Mouse (Mus musculus) ovary, postnatal 10 days (tissue): ENCODE results near the gene Gm4450.
"Not testable (repeated sequence)": the region's sequence is repeated elsewhere in the genome, so short reads cannot be mapped to it uniquely, and the experiment has no call there.

Experiments
- DNase-seq: peaks from one replicate; pipeline ENCODE4 v3.0.0; 2022; ENCODE audit warnings: low spot score

The Gm4450 gene

DNA sequence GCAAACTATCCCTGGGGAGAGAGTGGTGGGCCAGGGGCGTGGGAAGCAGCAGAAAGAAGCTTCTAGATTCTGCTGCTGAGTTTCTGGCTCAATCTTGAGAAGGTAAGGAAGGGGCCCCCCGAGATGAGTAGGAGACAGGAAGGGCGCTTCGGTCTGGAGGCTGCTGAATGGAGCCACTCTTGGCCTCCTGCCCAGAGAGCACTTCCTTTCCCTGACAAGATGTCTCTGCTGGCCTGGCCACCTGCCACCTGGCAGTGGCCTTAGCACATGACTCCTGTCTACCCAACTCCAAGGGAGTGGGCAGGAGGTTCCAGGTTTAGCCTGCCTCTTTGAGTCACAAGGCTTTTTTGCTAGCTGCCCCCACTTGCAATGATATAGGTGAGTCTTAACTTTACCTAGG, 39.6 kb downstream of the Gm4450 start:
- peak; percentile 35 for DNase-seq

DNA sequence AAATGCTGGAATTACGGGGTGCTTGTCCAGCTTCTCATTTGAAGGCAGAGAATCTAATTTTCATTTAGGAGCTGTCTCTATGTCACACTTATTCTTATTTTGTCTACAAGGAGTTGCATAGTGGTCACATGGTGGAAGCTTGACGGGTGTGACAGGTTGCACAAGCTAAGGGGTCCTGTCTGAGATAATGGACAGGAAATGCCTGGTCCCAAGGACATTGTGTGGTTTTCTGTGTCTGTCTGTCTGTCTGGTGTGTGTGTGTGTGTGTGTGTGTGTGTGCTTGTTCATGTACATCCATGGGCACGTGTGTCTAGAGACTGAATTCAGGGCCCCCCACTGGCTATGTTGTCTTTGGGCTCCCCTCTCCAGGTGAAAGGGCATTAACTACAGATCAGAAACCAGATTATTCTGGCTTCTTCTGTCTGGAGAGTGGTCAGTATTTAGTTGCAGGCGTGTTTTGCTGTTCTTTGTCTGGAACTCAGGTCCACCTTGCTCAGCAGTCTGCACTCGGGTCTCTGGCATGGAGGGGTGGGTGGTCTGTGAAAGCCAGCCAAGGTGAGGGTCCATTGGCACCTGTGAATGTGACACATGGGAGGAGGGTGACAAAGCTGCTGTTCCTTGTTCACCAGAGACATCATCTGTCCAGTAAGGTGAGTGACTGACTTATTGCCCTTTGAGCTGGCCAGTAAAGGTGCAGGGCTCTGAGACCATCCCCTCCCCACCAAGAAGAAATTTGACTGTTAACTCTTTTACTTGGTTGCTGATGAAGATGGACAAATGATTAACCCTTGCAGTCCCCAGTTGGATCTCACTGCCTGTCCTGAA, 40.3 kb downstream of the Gm4450 start:
- DNase-seq, result no peak

GRCm38 (mm10) chr3:98414296-98414695, 42.6 kb downstream of the Gm4450 start:
- no peak for DNase-seq

DNA sequence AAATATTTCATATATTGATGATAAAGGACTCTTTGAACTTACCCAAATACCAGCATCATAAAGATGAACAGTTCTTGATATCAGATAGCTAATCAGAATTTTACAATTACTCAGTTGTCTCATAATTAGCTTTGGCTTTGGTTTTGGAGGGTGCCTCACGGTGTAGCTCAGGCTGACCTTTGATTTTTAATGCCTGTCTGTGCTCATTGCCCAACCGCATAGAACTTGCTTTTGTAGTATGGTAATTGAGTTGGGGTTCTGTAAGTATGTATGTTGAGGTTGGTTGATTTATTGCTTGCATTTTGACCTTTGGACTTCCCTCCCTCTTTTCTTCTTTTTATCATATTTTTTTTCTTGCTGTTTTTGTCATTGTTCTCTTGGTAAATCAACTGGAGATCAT, 43.2 kb downstream of the Gm4450 start:
- DNase-seq, result no peak

DNA sequence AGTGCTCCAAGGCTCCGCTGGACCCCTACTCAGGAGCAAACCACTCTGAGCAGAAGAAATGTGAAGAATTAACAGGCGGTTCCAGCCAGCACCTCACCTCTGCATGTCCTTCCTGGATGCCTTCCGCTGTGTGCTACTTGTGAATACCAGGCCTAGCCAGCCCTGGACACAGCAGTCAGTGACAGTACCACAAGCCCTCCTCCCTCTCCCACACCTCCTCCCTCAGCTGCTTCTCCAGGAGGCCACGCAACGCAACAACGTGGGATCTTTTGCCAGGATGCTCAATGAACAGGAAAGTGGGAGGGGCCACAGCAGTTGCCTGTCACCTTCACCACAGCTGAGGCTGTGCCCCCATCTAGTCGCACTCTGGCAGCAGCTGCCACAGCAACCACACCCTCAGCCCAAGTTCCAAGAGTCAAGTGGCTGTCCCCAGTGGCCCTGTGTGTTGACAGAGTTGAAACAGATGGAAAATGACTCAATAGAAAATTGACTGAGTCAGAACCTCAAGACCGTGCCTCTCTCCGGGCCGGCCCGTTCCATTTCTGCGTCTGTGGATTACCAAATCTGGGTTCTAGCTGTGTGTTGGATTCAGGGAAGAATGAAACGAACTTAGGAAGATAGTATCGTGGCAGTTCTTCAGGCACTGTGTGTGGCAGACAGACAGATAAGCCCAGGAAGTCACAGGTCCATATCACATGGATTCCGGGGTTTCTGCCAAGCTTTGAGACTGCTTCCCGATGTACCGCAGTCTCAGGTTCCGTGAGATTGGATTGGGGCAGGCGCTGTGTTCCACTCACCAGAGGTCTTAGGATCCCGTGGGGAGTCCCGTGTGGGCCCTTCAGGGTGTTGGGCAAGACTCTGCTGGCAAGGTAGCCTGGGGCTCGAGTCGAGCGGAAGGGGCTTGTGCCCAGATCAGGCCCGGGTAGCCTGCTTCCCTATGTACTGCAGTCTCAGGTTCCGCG, 46.0 kb downstream of the Gm4450 start:
- DNase-seq, result not testable (repeated sequence)

DNA sequence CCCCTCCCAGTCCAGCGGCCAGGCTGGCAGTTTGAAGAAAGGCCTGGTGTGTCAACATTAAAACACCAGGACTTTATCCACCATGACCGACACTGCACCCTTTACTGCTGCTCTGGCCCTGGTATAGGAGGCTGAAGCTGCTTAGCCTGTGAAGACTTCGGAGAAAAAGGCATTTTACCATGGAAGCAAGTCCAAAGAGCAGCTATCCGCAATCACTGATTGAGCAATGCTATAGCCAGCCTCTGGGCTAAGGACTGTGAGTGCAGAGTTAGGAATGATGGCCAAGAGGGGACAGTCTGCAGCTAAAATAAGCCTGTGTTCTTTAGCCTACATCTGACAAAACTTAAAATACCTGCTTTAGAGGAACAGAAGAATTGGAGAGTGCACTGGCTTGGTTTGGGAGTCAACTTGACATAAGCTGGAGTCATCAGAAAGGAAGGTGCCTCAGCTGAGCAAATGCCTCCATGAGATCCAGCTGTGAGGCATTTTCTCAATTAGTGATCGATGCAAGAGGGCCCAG, 49.6 kb downstream of the Gm4450 start:
- DNase-seq, result not testable (repeated sequence)

DNA sequence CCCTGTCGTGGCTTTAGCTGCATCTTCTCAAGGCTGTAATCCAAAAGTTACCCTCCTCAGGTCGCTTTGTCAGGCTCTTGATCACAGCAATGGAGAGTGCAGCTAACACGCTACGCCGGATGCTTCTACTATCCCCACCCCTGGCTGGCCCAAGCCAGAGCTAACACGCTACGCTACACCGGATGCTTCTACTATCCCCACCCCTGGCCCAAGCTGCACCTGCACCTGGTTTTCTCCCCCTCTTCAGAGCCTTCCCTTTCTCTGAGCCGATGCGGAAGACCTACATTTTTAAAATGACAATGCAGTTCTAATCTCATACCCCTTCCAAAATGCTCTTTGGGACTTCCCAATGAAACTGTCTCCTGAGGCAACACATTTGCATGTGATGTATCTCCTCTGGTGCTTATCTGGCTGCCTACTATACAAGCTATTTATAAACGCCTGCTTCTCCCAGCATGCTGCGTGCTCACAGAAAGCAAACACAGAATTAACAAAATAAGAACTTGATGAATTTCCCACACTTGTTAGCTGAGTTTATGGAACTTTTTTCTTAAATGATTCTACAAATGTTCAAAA, 50.3 kb downstream of the Gm4450 start:
- DNase-seq, result not testable (repeated sequence)

GRCm38 (mm10) chr3:98405877-98406276, 51.0 kb downstream of the Gm4450 start:
- not testable (repeated sequence) for DNase-seq

- DNase-seq, result not testable (repeated sequence)
Observed at GRCm38 (mm10) chr3:98404268-98404895, 52.5 kb downstream of the Gm4450 start.
